Comparison of ENCODE assay signal across 9 mouse cellular contexts in genomic region chr6:52045517-52045916, GRCm38 (mm10). TPM values are rescaled to one million over a fixed set of nuclear protein-coding genes. Genes with fewer than 3 reads are reported as not detected.
A peak's percentile ranks its signal among the peaks of the same experiment; 100 is the strongest.
DNase-seq lines count a peak whose midpoint lies in the region; ATAC-seq and TF ChIP-seq lines count a peak whose summit lies in the region.
"Had no signal": no experiment of that assay in that cellular context is flagged by ENCODE, and none has a peak within 500 bp of the region (broad histone marks: within the 10 kb centered on the region; RNA-seq: fewer than 3 reads in every experiment).

No protein-coding gene starts in this region.

- no peaks in the 10 kb centered on the region for H3K4me1 ChIP-seq in hindbrain, postnatal 0 days (ENCODE audit: insufficient read depth, low read length)
- H3K4me1 ChIP-seq in hindbrain, embryonic 10.5 days (replicated peaks), result no peaks in the 10 kb centered on the region
- no peaks in the 10 kb centered on the region for H3K4me1 ChIP-seq in midbrain, embryonic 14.5 days (ENCODE audit: control insufficient read depth, insufficient read depth, low read length)
- H3K4me1 ChIP-seq: stomach, embryonic 15.5 days had no signal

- H3K9ac ChIP-seq in hindbrain, postnatal 0 days (replicated peaks; ENCODE audit: low read length), result no peak overlapping the region
- H3K9ac ChIP-seq in midbrain, embryonic 14.5 days (replicated peaks; ENCODE audit: low read length), result no peak overlapping the region
- H3K9ac ChIP-seq: stomach, embryonic 15.5 days had no signal

- H3K27ac ChIP-seq in hindbrain, postnatal 0 days, result no peak overlapping the region
- no peak overlapping the region for H3K27ac ChIP-seq in hindbrain, embryonic 10.5 days
- no peak overlapping the region for H3K27ac ChIP-seq in midbrain, embryonic 14.5 days (replicated peaks; ENCODE audit: low read depth, low read length)
- H3K27ac ChIP-seq: stomach, embryonic 15.5 days had no signal

- H3K4me2 ChIP-seq in hindbrain, postnatal 0 days (ENCODE audit: low read depth, low read length), result no peak overlapping the region
- no peak overlapping the region for H3K4me2 ChIP-seq in midbrain, embryonic 14.5 days (ENCODE audit: low read length)
- H3K4me2 ChIP-seq: stomach, embryonic 15.5 days had no signal

- H3K4me3 ChIP-seq in hindbrain, postnatal 0 days (ENCODE audit: low read length), result no peak overlapping the region
- H3K4me3 ChIP-seq in hindbrain, embryonic 10.5 days, result no peak overlapping the region
- H3K4me3 ChIP-seq in midbrain, embryonic 14.5 days (replicated peaks; ENCODE audit: low read depth, low read length), result no peak overlapping the region
- H3K4me3 ChIP-seq: stomach, embryonic 15.5 days had no signal

- peak; percentile 38; the same call in 1 of the 2 replicates for TF ChIP-seq CTCF in hindbrain, postnatal 0 days (IDR thresholded peaks at IDR 0.05; ENCODE audit: low read depth)

- ATAC-seq in hindbrain, postnatal 0 days, result no peak
- no peak for ATAC-seq in midbrain, embryonic 14.5 days (ENCODE audit: low FRiP score, low TSS enrichment)

- peak; percentile 14 for DNase-seq in hindbrain, postnatal 0 days (ENCODE audit: low spot score)
- no peak for DNase-seq in hindbrain, embryonic 10.5 days (ENCODE audit: low spot score)
- DNase-seq in thymus, postnatal 25 days, result peak; percentile 11
- DNase-seq in thymus, postnatal 10 days (ENCODE audit: low spot score in 2 of 2), result no peak
- peak; percentile 61 to 68 for DNase-seq in kidney, postnatal 4 days
- no peak for DNase-seq in urinary bladder, postnatal 14 days (ENCODE audit: low spot score)
- no peak for DNase-seq in cerebellum, adult 9-11 months
- DNase-seq in midbrain, embryonic 14.5 days, result no peak

- 53% methylated on average over 5 of the region's 5 CpGs for WGBS in hindbrain, postnatal 0 days
- 48% methylated on average over 5 of the region's 5 CpGs for WGBS in hindbrain, embryonic 10.5 days
- WGBS in midbrain, embryonic 14.5 days, result 51% methylated on average over 5 of the region's 5 CpGs

- no peaks in the 10 kb centered on the region for H3K27me3 ChIP-seq in hindbrain, postnatal 0 days (ENCODE audit: insufficient read depth, low read length)
- no peaks in the 10 kb centered on the region for H3K27me3 ChIP-seq in hindbrain, embryonic 10.5 days (ENCODE audit: insufficient read depth, poor library complexity, severe bottlenecking)
- no peaks in the 10 kb centered on the region for H3K27me3 ChIP-seq in midbrain, embryonic 14.5 days (ENCODE audit: control insufficient read depth, insufficient read depth, low read length)
- H3K27me3 ChIP-seq: stomach, embryonic 15.5 days had no signal

- H3K36me3 ChIP-seq in hindbrain, postnatal 0 days (ENCODE audit: insufficient read depth, low read length), result no peaks in the 10 kb centered on the region
- no peaks in the 10 kb centered on the region for H3K36me3 ChIP-seq in hindbrain, embryonic 10.5 days
- no peaks in the 10 kb centered on the region for H3K36me3 ChIP-seq in midbrain, embryonic 14.5 days (ENCODE audit: control insufficient read depth, insufficient read depth, low read length)
- H3K36me3 ChIP-seq: stomach, embryonic 15.5 days had no signal

- H3K9me3 ChIP-seq in hindbrain, postnatal 0 days (ENCODE audit: low read length), result no peaks in the 10 kb centered on the region
- no peaks in the 10 kb centered on the region for H3K9me3 ChIP-seq in hindbrain, embryonic 10.5 days
- no peaks in the 10 kb centered on the region for H3K9me3 ChIP-seq in midbrain, embryonic 14.5 days (ENCODE audit: control insufficient read depth, low read length)
- H3K9me3 ChIP-seq: stomach, embryonic 15.5 days had no signal

RNA-seq across cellular contexts. Expression of gene Skap2, which starts 33.2 kb away (rescaled TPM):
- total RNA-seq in hindbrain, postnatal 0 days (2014; rRNA removed), result 9.8 and 11.1 TPM in 2 replicates
- polyA plus RNA-seq in hindbrain, postnatal 0 days (2015; fragmentation: Nextera tagmentation; extraction: Ambion mirVana), result 28.1 TPM in 2 replicates
- 14.5 and 18.1 TPM in 2 replicates for polyA plus RNA-seq in hindbrain, embryonic 10.5 days (2016; fragmentation: Nextera tagmentation; extraction: Ambion mirVana)
- 4.5 and 5.8 TPM in 2 replicates for polyA plus RNA-seq in midbrain, embryonic 14.5 days (2014; fragmentation: Nextera tagmentation; extraction: Ambion mirVana)

Comparison
In these comparisons a context has a peak if more than half of its experiments do, and no peak if none do; other contexts are left out.
1. DNase-seq: peak in hindbrain, postnatal 0 days (single experiment), thymus, postnatal 25 days (single experiment) and kidney, postnatal 4 days (2 of 2); none in hindbrain, embryonic 10.5 days (single experiment), thymus, postnatal 10 days (0 of 2), urinary bladder, postnatal 14 days (single experiment), cerebellum, adult 9-11 months (single experiment) and midbrain, embryonic 14.5 days (single experiment).